Mouse (Mus musculus) myocyte (in vitro differentiated cells): ENCODE measurements around the gene Acvrl1. TPM values are rescaled to one million over a fixed set of nuclear protein-coding genes. Genes with fewer than 3 reads are reported as not detected.

Source experiments
- H3K27me3 ChIP-seq: one replicate; pipeline ENCODE4 v1.6.1; 2011; ENCODE audit not compliant: control insufficient read depth, insufficient read depth, insufficient read length
- H3K36me3 ChIP-seq: one replicate; pipeline ENCODE4 v1.6.1; 2011; ENCODE audit not compliant: control insufficient read depth, insufficient read depth
- H3K4me2 ChIP-seq: one replicate; pipeline ENCODE4 v1.6.1; 2011; ENCODE audit warnings: low read depth, control low read depth
- H3K4me3 ChIP-seq: one replicate; pipeline ENCODE4 v1.5.1; 2011; ENCODE audit warnings: mild to moderate bottlenecking, control low read depth, moderate library complexity
- H3K79me2 ChIP-seq: one replicate; pipeline ENCODE4 v1.6.1; 2011; ENCODE audit not compliant: control insufficient read depth, insufficient read depth
- H3ac ChIP-seq: one replicate; pipeline ENCODE4 v1.6.1; 2011; ENCODE audit not compliant: control insufficient read depth, insufficient read length
- CEBPB ChIP-seq: IDR thresholded peaks from 2 replicates; pipeline ENCODE4 v1.6.1; 2011; ENCODE audit warnings: mild to moderate bottlenecking, moderate library complexity; ENCODE audit not compliant: poor library complexity, insufficient read depth, severe bottlenecking
- E2F4 ChIP-seq: IDR thresholded peaks from one replicate; pipeline ENCODE4 v1.6.1; 2011; ENCODE audit warnings: mild to moderate bottlenecking, control low read depth, moderate library complexity; ENCODE audit not compliant: insufficient read depth
- MAX ChIP-seq: IDR thresholded peaks from one replicate; pipeline ENCODE4 v1.6.1; 2011; ENCODE audit warnings: low read depth, mild to moderate bottlenecking, control low read depth
- MYOD1 ChIP-seq, 3 experiments: IDR thresholded peaks; one replicate each; pipeline ENCODE4 v1.6.1; 2011; ENCODE audit warnings: control low read depth in 2 of 3, low read depth in 2 of 3, mild to moderate bottlenecking in 2 of 3, moderate library complexity in 1 of 3; ENCODE audit not compliant: insufficient read length in 2 of 3, control insufficient read depth in 1 of 3
- MYOG ChIP-seq, 3 experiments: IDR thresholded peaks; one replicate each; pipeline ENCODE4 v1.6.1; 2011; ENCODE audit warnings: control low read depth in 2 of 3, low read depth in 2 of 3, mild to moderate bottlenecking in 2 of 3; ENCODE audit not compliant: insufficient read length in 2 of 3, control insufficient read depth in 1 of 3, insufficient read depth in 1 of 3
- POLR2A ChIP-seq: IDR thresholded peaks from one replicate; pipeline ENCODE4 v1.6.1; 2011; ENCODE audit warnings: low read depth, mild to moderate bottlenecking, control low read depth, moderate library complexity; ENCODE audit not compliant: insufficient read length
- POLR2AphosphoS2 ChIP-seq: IDR thresholded peaks from one replicate; pipeline ENCODE4 v1.6.1; 2011; ENCODE audit warnings: low read depth, control low read depth; ENCODE audit not compliant: insufficient read length
- REST ChIP-seq: IDR thresholded peaks from one replicate; pipeline ENCODE4 v1.6.1; 2011; ENCODE audit warnings: mild to moderate bottlenecking, control low read depth, moderate library complexity; ENCODE audit not compliant: insufficient read depth, insufficient read length
- SRF ChIP-seq: IDR thresholded peaks from one replicate; pipeline ENCODE4 v1.6.1; 2011; ENCODE audit warnings: low read depth; ENCODE audit not compliant: control insufficient read depth, insufficient read length
- TCF12 ChIP-seq: IDR thresholded peaks from one replicate; pipeline ENCODE4 v1.6.1; 2011; ENCODE audit warnings: mild to moderate bottlenecking, control low read depth; ENCODE audit not compliant: poor library complexity, insufficient read depth, severe bottlenecking
- TCF3 ChIP-seq: IDR thresholded peaks from one replicate; pipeline ENCODE4 v1.6.1; 2011; ENCODE audit warnings: low read depth, control low read depth; ENCODE audit not compliant: insufficient read length
- USF1 ChIP-seq: IDR thresholded peaks from one replicate; pipeline ENCODE4 v1.6.1; 2011; ENCODE audit warnings: low read depth, mild to moderate bottlenecking, control low read depth, moderate library complexity
- polyA plus RNA-seq: library from polyadenylated mRNA; unstranded; fragments of >200 nt; fragmentation: generic; extraction: Trizol; gene quantifications from one replicate; pipeline ENCODE4 v1.2.1, GENCODE M21; 2012; ENCODE audit warnings: missing spikeins

Gene Acvrl1
- polyA plus RNA-seq: 0.10 TPM

GRCm38 (mm10) chr15:101128181-101129089 is at the start of gene Acvrl1:
Gene Acvrl1, plus strand, starts transcription at chr15:101128522.
- no peak within 1 kb of the TSS for H3ac ChIP-seq
- H3K4me2 ChIP-seq: no peak within 1 kb of the TSS
- no peaks in the 10 kb centered on the region for H3K79me2 ChIP-seq
- H3K4me3 ChIP-seq: no peak within 1 kb of the TSS
- TF ChIP-seq REST (no peak), TCF3 (no peak), MYOD1 (IDR thresholded peaks at IDR 0.05; ENCODE audit: control insufficient read depth in 1 of 3, insufficient read length in 2 of 3, low read depth in 2 of 3) (no peak)
- no peaks in the 10 kb centered on the region for H3K36me3 ChIP-seq
- H3K27me3 ChIP-seq: peaks cover 79% of the 10 kb centered on the region

GRCm38 (mm10) chr15:101078731-101079156 is 49.6 kb upstream of the Acvrl1 start:
- Histone ChIP-seq H3K4me2 (peak overlapping the region; percentile 48), H3K79me2 (no peaks in the 10 kb centered on the region), H3K4me3 (no peak overlapping the region), H3K27me3 (peaks cover 84% of the 10 kb centered on the region), H3K36me3 (no peaks in the 10 kb centered on the region), H3ac (peak overlapping the region; percentile 14)
- TF ChIP-seq CEBPB: no peak
- TF ChIP-seq MYOD1 (IDR thresholded peaks at IDR 0.05; ENCODE audit: control insufficient read depth in 1 of 3, insufficient read length in 2 of 3, low read depth in 2 of 3): peak in 1 of 3 experiments; percentile 15

- Histone ChIP-seq H3K4me3 (no peak overlapping the region), H3K79me2 (no peaks in the 10 kb centered on the region), H3ac (no peak overlapping the region), H3K27me3 (peaks cover 87% of the 10 kb centered on the region), H3K36me3 (no peaks in the 10 kb centered on the region), H3K4me2 (no peak overlapping the region)
- no peak for TF ChIP-seq MAX
- TF ChIP-seq USF1: no peak
- no peak for TF ChIP-seq CEBPB
- no peak for TF ChIP-seq MYOD1 (IDR thresholded peaks at IDR 0.05; ENCODE audit: control insufficient read depth in 1 of 3, insufficient read length in 2 of 3, low read depth in 2 of 3)
- no peak for TF ChIP-seq TCF3
- no peak for TF ChIP-seq E2F4
- TF ChIP-seq POLR2A: no peak
- no peak for TF ChIP-seq SRF
- no peak for TF ChIP-seq REST
- TF ChIP-seq TCF12: no peak
- no peak for TF ChIP-seq POLR2AphosphoS2
- TF ChIP-seq MYOG (IDR thresholded peaks at IDR 0.05; ENCODE audit: control insufficient read depth in 1 of 3, insufficient read depth in 1 of 3, insufficient read length in 2 of 3, low read depth in 2 of 3): no peak
These were observed 48.2 kb upstream of the Acvrl1 start for GRCm38 (mm10) chr15:101080031-101080520.

- H3K79me2 ChIP-seq: no peaks in the 10 kb centered on the region
- H3K36me3 ChIP-seq: no peaks in the 10 kb centered on the region
- no peak for TF ChIP-seq TCF3
- no peak for TF ChIP-seq CEBPB
- TF ChIP-seq TCF12: no peak
- no peak for TF ChIP-seq MAX
- TF ChIP-seq POLR2AphosphoS2: no peak
- no peak for TF ChIP-seq SRF
- H3K4me3 ChIP-seq: no peak overlapping the region
- H3K4me2 ChIP-seq: no peak overlapping the region
- peaks cover 79% of the 10 kb centered on the region for H3K27me3 ChIP-seq
- no peak overlapping the region for H3ac ChIP-seq
These were observed 47.2 kb upstream of the Acvrl1 start for GRCm38 (mm10) chr15:101081035-101081548.

GRCm38 (mm10) chr15:101082236-101082635 is 46.1 kb upstream of the Acvrl1 start:
- TF ChIP-seq REST (no peak), SRF (no peak), TCF12 (no peak), POLR2AphosphoS2 (no peak), TCF3 (no peak), MAX (no peak), POLR2A (no peak), MYOD1 (IDR thresholded peaks at IDR 0.05; ENCODE audit: control insufficient read depth in 1 of 3, insufficient read length in 2 of 3, low read depth in 2 of 3) (no peak), MYOG (IDR thresholded peaks at IDR 0.05; ENCODE audit: control insufficient read depth in 1 of 3, insufficient read depth in 1 of 3, insufficient read length in 2 of 3, low read depth in 2 of 3) (no peak), E2F4 (no peak), CEBPB (no peak), USF1 (no peak)
- Histone ChIP-seq H3ac (no peak overlapping the region), H3K27me3 (peaks cover 72% of the 10 kb centered on the region), H3K36me3 (no peaks in the 10 kb centered on the region), H3K4me3 (no peak overlapping the region), H3K4me2 (no peak overlapping the region), H3K79me2 (no peaks in the 10 kb centered on the region)
